Comparison of ENCODE assay signal across 8 mouse cellular contexts in the genomic region with DNA sequence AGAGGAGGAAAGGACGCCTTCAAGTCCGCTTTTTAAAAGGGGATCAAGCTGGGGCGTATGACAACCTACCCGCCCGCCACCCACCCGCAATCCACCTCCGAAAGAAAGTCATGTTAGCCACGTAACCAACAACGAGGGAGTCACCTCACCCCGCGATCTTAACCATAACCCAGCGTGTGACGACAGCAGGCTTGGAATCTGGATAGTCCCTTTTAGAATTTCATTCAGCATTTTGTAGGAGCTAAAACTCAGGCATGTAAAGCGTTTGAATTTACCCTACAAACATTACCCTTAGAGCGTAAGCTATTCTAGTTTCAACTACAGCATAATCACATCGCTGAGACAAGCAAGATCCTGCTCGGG. TPM values are rescaled to one million over a fixed set of nuclear protein-coding genes. Genes with fewer than 3 reads are reported as not detected.
DNase-seq lines count a peak whose midpoint lies in the region; ATAC-seq and TF ChIP-seq lines count a peak whose summit lies in the region.

No protein-coding gene starts in this region.

- no peak for TF ChIP-seq EP300 in MEL (IDR thresholded peaks at IDR 0.05; ENCODE audit: low read depth in 1 of 2, low read length in 2 of 2)

- peaks cover 9% of the 10 kb centered on the region; the same call in 1 of the 2 replicates for H3K79me2 ChIP-seq in MEL (ENCODE audit: control insufficient read depth, insufficient read depth, low read length, poor library complexity)

- peak; percentile 24; the same call in 1 of the 2 replicates for ATAC-seq in heart, embryonic 15.5 days (replicated peaks; ENCODE audit: insufficient number of reproducible peaks, insufficient read depth, low FRiP score, low read depth)
- peak; percentile 16; the same call in 1 of the 2 replicates for ATAC-seq in megakaryocyte progenitor cell, adult 5-6 weeks (replicated peaks; ENCODE audit: poor library complexity)

- peak overlapping the region; percentile 65 for H3K4me3 ChIP-seq in heart, embryonic 15.5 days
- peak overlapping the region; percentile 65 to 79 for H3K4me3 ChIP-seq in MEL (ENCODE audit: control insufficient read depth in 1 of 2, insufficient read depth in 1 of 2, low read depth in 2 of 2, low read length in 2 of 2)
- peak overlapping the region; percentile 78 for H3K4me3 ChIP-seq in hindbrain, embryonic 10.5 days

- H3K9ac ChIP-seq in heart, embryonic 15.5 days, result peak overlapping the region; percentile 79
- peak overlapping the region; percentile 78 for H3K9ac ChIP-seq in MEL (ENCODE audit: control insufficient read depth, low read depth, low read length, poor library complexity, severe bottlenecking)

- no peak for TF ChIP-seq RAD21 in MEL (IDR thresholded peaks at IDR 0.05; ENCODE audit: low read depth, low read length)

- TF ChIP-seq CTCF in MEL (IDR thresholded peaks at IDR 0.05 in 2 of 3, conservative IDR thresholded peaks at IDR 0.05 in 1 of 3; ENCODE audit: control insufficient read depth in 1 of 3, insufficient read depth in 1 of 3, low read depth in 2 of 3, low read length in 3 of 3, poor library complexity in 1 of 3, severe bottlenecking in 1 of 3), result no peak

- DNase-seq in heart, postnatal 4 days, result no peak
- DNase-seq in MEL (ENCODE audit: low read depth, low spot score), result no peak
- no peak for DNase-seq in hindbrain, embryonic 10.5 days (ENCODE audit: low spot score)
- no peak for DNase-seq in MN1 (ENCODE audit: low spot score)
- no peak for DNase-seq in layer of hippocampus, postnatal 36 days
- no peak for DNase-seq in adrenal gland, adult 2 months

- 0 out of 2 replicates have a peak, but pooled peaks cover under 1% of the 10 kb centered on the region for H3K36me3 ChIP-seq in heart, embryonic 15.5 days
- H3K36me3 ChIP-seq in MEL (ENCODE audit: control insufficient read depth in 1 of 2, insufficient read depth in 2 of 2, low read length in 2 of 2), result peaks cover under 1 to 23% of the 10 kb centered on the region in 2 experiments
- H3K36me3 ChIP-seq in hindbrain, embryonic 10.5 days, result peaks cover 4% of the 10 kb centered on the region; the same call in 1 of the 2 replicates

- no peak for TF ChIP-seq POLR2A in MEL (IDR thresholded peaks at IDR 0.05; ENCODE audit: control insufficient read depth in 1 of 2, insufficient read depth in 1 of 2, low read depth in 1 of 2, low read length in 2 of 2, poor library complexity in 1 of 2)

- WGBS in heart, embryonic 15.5 days, result under 1% methylated on average over 17 of the region's 17 CpGs
- under 1% methylated on average over 17 of the region's 17 CpGs for WGBS in hindbrain, embryonic 10.5 days

- H3K4me1 ChIP-seq in heart, embryonic 15.5 days (replicated peaks), result peaks cover 16% of the 10 kb centered on the region
- peaks cover 6 to 9% of the 10 kb centered on the region in 2 experiments; a peak in 2 of 4 replicates for H3K4me1 ChIP-seq in MEL (ENCODE audit: control insufficient read depth in 1 of 2, insufficient read depth in 2 of 2, low read length in 2 of 2)
- H3K4me1 ChIP-seq in hindbrain, embryonic 10.5 days (replicated peaks), result peaks cover 21% of the 10 kb centered on the region

- H3K9me3 ChIP-seq in heart, embryonic 15.5 days (replicated peaks), result no peaks in the 10 kb centered on the region
- no peaks in the 10 kb centered on the region for H3K9me3 ChIP-seq in MEL (replicated peaks; ENCODE audit: insufficient read depth, low read length)
- no peaks in the 10 kb centered on the region for H3K9me3 ChIP-seq in hindbrain, embryonic 10.5 days

- peak overlapping the region; percentile 89 for H3K27ac ChIP-seq in heart, embryonic 15.5 days
- peak overlapping the region; percentile 59 for H3K27ac ChIP-seq in MEL (ENCODE audit: control insufficient read depth, low read depth, low read length)
- peak overlapping the region; percentile 88 for H3K27ac ChIP-seq in hindbrain, embryonic 10.5 days

- H3K4me2 ChIP-seq in heart, embryonic 15.5 days, result peak overlapping the region; percentile 80

- no peaks in the 10 kb centered on the region for H3K27me3 ChIP-seq in heart, embryonic 15.5 days
- H3K27me3 ChIP-seq in MEL (ENCODE audit: control insufficient read depth in 1 of 2, insufficient read depth in 2 of 2, low read length in 2 of 2), result no peaks in the 10 kb centered on the region
- no peaks in the 10 kb centered on the region for H3K27me3 ChIP-seq in hindbrain, embryonic 10.5 days (ENCODE audit: insufficient read depth, poor library complexity, severe bottlenecking)

TF ChIP-seq in MEL, 35 proteins besides CTCF, POLR2A, EP300 and RAD21:
- TF ChIP-seq RCOR1 (IDR thresholded peaks at IDR 0.05; ENCODE audit: low read depth, low read length), result no peak
- TF ChIP-seq ELF1 (IDR thresholded peaks at IDR 0.05; ENCODE audit: low read depth, low read length), result no peak

RNA-seq across cellular contexts. Expression of a gene that starts 0.5 kb away (rescaled TPM):
- 28.0 and 29.0 TPM in 2 replicates for polyA plus RNA-seq in heart, embryonic 15.5 days (2015; fragmentation: Nextera tagmentation; extraction: Ambion mirVana)
- 10 to 100 TPM; 27.2 to 29.0 TPM for total RNA-seq in heart, postnatal 4 days (2021)
- 11.1 and 12.7 TPM in 2 replicates for total RNA-seq in MEL (2012; rRNA removed)
- 10 to 100 TPM; 16.9 to 83.1 TPM for polyA plus RNA-seq in MEL (2012; ENCODE audit: insufficient read depth in 1 of 2, insufficient read length in 2 of 2, low read depth in 1 of 2, low replicate concordance in 2 of 2, missing spikeins in 1 of 2)
- 17.4 and 19.9 TPM in 2 replicates for polyA plus RNA-seq in hindbrain, embryonic 10.5 days (2016; fragmentation: Nextera tagmentation; extraction: Ambion mirVana)
- total RNA-seq in megakaryocyte progenitor cell, adult 5-6 weeks (2015), result 31.8 and 36.1 TPM in 2 replicates
- total RNA-seq in megakaryocyte progenitor cell, adult 5-6 weeks (2017), result 17.1 and 21.6 TPM in 2 replicates
- 10 to 100 TPM; 49.9 to 52.9 TPM for total RNA-seq in layer of hippocampus, postnatal 36 days (2021)
- total RNA-seq in adrenal gland, adult 2 months (2021), result 10 to 100 TPM; 49.1 to 57.3 TPM
- polyA plus RNA-seq in adrenal gland, adult 2 months (2012; rRNA removed), result 24.9 and 28.1 TPM in 2 replicates

RNA-seq across cellular contexts. Expression of a gene that starts 17.2 kb away (rescaled TPM):
- 0.30 and 0.62 TPM in 2 replicates for polyA plus RNA-seq in heart, embryonic 15.5 days (2015; fragmentation: Nextera tagmentation; extraction: Ambion mirVana)
- total RNA-seq in heart, postnatal 4 days (2021), result 1 to 10 TPM in 1 of 2 experiments, under 1 TPM in 1; 0.90 to 1.3 TPM
- 0.46 TPM in 1 of 2 replicates, not detected in the other for total RNA-seq in MEL (2012; rRNA removed)
- 10 to 100 TPM in 1 of 2 experiments, not detected in 1; 18.2 TPM for polyA plus RNA-seq in MEL (2012; ENCODE audit: insufficient read depth in 1 of 2, insufficient read length in 2 of 2, low read depth in 1 of 2, low replicate concordance in 2 of 2, missing spikeins in 1 of 2)
- polyA plus RNA-seq in hindbrain, embryonic 10.5 days (2016; fragmentation: Nextera tagmentation; extraction: Ambion mirVana), result 0.84 TPM in 1 of 2 replicates, not detected in the other
- not detected in 2 replicates for total RNA-seq in megakaryocyte progenitor cell, adult 5-6 weeks (2015)
- total RNA-seq in megakaryocyte progenitor cell, adult 5-6 weeks (2017), result not detected in 2 replicates
- total RNA-seq in layer of hippocampus, postnatal 36 days (2021), result not detected
- 1 to 10 TPM in 1 of 2 experiments, not detected in 1; 2.1 TPM for total RNA-seq in adrenal gland, adult 2 months (2021)
- not detected in 2 replicates for polyA plus RNA-seq in adrenal gland, adult 2 months (2012; rRNA removed)

RNA-seq across cellular contexts. Expression of a gene that starts 43.2 kb away (rescaled TPM):
- 51.5 and 52.1 TPM in 2 replicates for polyA plus RNA-seq in heart, embryonic 15.5 days (2015; fragmentation: Nextera tagmentation; extraction: Ambion mirVana)
- 100 to 1,000 TPM in 1 of 2 experiments, 10 to 100 TPM in 1; 96.9 to 107 TPM for total RNA-seq in heart, postnatal 4 days (2021)
- total RNA-seq in MEL (2012; rRNA removed), result 153 and 156 TPM in 2 replicates
- polyA plus RNA-seq in MEL (2012; ENCODE audit: insufficient read depth in 1 of 2, insufficient read length in 2 of 2, low read depth in 1 of 2, low replicate concordance in 2 of 2, missing spikeins in 1 of 2), result 100 to 1,000 TPM; 125 to 162 TPM
- 79.9 and 108 TPM in 2 replicates for polyA plus RNA-seq in hindbrain, embryonic 10.5 days (2016; fragmentation: Nextera tagmentation; extraction: Ambion mirVana)
- total RNA-seq in megakaryocyte progenitor cell, adult 5-6 weeks (2015), result 250 and 274 TPM in 2 replicates
- total RNA-seq in megakaryocyte progenitor cell, adult 5-6 weeks (2017), result 254 and 290 TPM in 2 replicates
- total RNA-seq in layer of hippocampus, postnatal 36 days (2021), result 10 to 100 TPM; 69.5 to 70.8 TPM
- 10 to 100 TPM; 67.6 to 69.1 TPM for total RNA-seq in adrenal gland, adult 2 months (2021)
- polyA plus RNA-seq in adrenal gland, adult 2 months (2012; rRNA removed), result 3.1 and 4.5 TPM in 2 replicates
